Mouse (Mus musculus): ENCODE results near the gene Pdrg1. TPM values are rescaled to one million over a fixed set of nuclear protein-coding genes. Genes with fewer than 3 reads are reported as not detected.

Gene Pdrg1
- polyA plus RNA-seq, 1 experiment from 2014 or later = 110 TPM

DNA sequence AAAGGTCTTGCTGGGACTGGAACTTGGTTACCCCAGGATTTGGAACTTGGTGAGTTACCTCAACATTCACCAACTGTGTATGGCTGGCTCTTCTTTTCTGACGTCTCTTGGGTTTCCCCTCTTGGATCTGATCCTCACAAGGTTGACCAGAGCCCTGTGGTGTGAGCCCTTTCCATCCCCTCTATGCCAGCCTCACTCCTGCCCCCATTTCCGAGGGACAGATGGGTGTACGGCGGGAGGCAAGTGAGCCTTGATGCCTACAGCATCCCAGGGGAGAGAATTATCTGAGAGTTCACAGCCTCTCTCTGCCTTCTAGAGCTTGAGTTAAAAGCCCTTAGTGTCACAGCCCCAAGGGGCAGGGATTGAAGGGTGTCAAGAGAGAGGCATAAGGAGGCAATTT lies 12.3 kb upstream of the Pdrg1 start:
- Histone ChIP-seq H3K9me3 (replicated peaks) (no peaks in the 10 kb centered on the region), H3K27me3 (peaks cover 74% of the 10 kb centered on the region), H3K4me2 (no peak overlapping the region), H3K27ac (no peak overlapping the region), H3K36me3 (no peaks in the 10 kb centered on the region), H3K4me3 (no peak overlapping the region), H3K4me1 (replicated peaks) (peaks cover 7% of the 10 kb centered on the region), H3K9ac (no peak overlapping the region)
- ATAC-seq (replicated peaks; ENCODE audit: insufficient number of reproducible peaks, insufficient read depth, low FRiP score, low read depth) = no peak
- WGBS = 52% methylated on average over 4 of the region's 4 CpGs

DNA sequence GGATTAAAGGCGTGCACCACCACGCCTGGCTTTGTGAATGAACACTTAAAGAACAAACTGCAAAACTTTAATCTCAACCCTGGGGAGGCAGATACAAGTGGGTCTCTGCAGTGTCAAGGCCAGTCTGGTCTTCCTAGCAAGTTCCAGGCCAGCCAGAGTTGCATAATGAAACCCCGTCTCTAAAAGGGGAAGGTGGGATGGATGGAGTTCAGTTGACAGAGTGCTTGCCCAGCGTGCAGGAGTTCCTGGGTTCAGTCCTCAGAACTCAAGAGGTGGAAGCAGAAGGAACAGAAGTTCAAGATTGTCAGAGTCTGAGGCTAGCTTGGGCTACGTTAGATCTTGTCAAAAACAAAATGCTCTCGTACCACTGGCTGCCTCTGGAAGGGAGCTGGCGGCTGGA lies 10.8 kb upstream of the Pdrg1 start:
- H3K4me1 ChIP-seq (replicated peaks) = no peaks in the 10 kb centered on the region
- no peak overlapping the region for H3K27ac ChIP-seq
- no peaks in the 10 kb centered on the region for H3K36me3 ChIP-seq
- H3K4me3 ChIP-seq = no peak overlapping the region
- 77% methylated on average over 7 of the region's 7 CpGs for WGBS
- H3K9ac ChIP-seq = no peak overlapping the region
- no peak for ATAC-seq (replicated peaks; ENCODE audit: insufficient number of reproducible peaks, insufficient read depth, low FRiP score, low read depth)
- H3K4me2 ChIP-seq = no peak overlapping the region
- no peaks in the 10 kb centered on the region for H3K9me3 ChIP-seq (replicated peaks)
- H3K27me3 ChIP-seq = peaks cover 60% of the 10 kb centered on the region

DNA sequence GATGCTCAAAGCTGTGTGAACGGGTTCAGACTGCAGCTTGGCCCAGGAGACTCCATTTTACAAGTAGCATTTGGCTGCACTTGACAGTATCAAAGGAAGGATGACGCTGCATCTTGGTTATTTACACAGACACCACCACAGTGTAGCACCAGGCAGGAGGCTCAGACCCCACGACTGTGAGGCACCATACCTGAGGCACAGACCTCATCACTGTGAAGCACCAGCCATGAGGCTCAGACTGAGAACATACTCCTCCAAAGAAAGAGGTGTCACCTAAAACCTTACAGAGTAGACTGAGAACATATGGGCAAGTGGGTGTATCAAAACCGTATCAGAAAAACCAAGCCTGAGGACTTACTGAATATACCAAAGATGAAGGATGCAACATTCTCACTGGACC lies 7.6 kb upstream of the Pdrg1 start:
- Histone ChIP-seq H3K27me3 (peaks cover 44% of the 10 kb centered on the region), H3K4me1 (replicated peaks) (no peaks in the 10 kb centered on the region), H3K4me2 (no peak overlapping the region), H3K9me3 (replicated peaks) (no peaks in the 10 kb centered on the region), H3K36me3 (no peaks in the 10 kb centered on the region), H3K27ac (no peak overlapping the region), H3K4me3 (no peak overlapping the region), H3K9ac (no peak overlapping the region)
- WGBS = 46% methylated on average over 4 of the region's 4 CpGs
- ATAC-seq (replicated peaks; ENCODE audit: insufficient number of reproducible peaks, insufficient read depth, low FRiP score, low read depth) = no peak

DNA sequence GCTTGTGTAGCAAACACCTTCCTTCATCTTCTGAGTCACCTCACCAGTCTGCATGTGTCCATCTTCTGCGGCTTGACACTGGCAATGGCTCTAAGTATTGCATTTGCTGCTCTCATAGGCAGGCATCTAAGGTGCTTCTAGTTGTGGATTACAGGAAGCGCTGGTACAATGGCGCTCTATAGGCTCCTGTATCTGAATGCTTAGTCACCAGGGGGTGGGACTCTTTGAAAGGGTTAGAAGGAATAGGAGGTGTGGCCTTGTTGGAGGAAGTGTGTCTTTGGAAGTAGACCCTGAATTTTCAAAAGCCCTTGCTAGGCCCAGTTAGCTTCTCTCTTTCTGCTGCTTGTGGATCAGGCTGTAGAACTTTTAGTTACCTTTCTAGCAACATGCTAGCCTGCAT lies 5.9 kb upstream of the Pdrg1 start:
- no peak for ATAC-seq (replicated peaks; ENCODE audit: insufficient number of reproducible peaks, insufficient read depth, low FRiP score, low read depth)
- H3K36me3 ChIP-seq = no peaks in the 10 kb centered on the region
- no peak overlapping the region for H3K27ac ChIP-seq
- no peak overlapping the region for H3K4me3 ChIP-seq
- H3K4me1 ChIP-seq (replicated peaks) = no peaks in the 10 kb centered on the region
- 70% methylated on average over 3 of the region's 3 CpGs for WGBS
- H3K9ac ChIP-seq = no peak overlapping the region
- H3K4me2 ChIP-seq = no peak overlapping the region
- H3K9me3 ChIP-seq (replicated peaks) = no peaks in the 10 kb centered on the region
- peaks cover 40% of the 10 kb centered on the region for H3K27me3 ChIP-seq

DNA sequence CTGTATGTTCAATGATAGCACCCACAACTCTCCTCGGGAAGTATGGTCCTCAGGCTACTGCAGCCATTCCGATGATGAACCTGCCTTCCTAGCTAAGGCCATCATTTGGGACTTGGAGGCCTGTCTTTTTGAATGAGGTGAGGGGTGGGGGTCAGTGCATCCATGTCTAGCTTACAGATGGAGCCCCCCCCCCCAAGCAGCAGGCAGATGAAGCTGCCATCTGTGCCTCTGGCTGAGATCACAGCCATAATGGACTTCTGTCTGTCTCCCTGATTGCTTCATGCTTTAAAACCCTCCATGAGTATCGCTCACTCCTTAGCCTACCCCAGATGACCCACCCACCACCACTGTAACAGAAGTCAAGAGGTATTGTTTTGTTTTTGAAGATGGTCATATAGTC lies 4.1 kb upstream of the Pdrg1 start:
- no peak for ATAC-seq (replicated peaks; ENCODE audit: insufficient number of reproducible peaks, insufficient read depth, low FRiP score, low read depth)
- 73% methylated on average over 3 of the region's 3 CpGs for WGBS
- no peaks in the 10 kb centered on the region for H3K36me3 ChIP-seq
- H3K4me2 ChIP-seq = no peak overlapping the region
- H3K4me3 ChIP-seq = no peak overlapping the region
- no peak overlapping the region for H3K9ac ChIP-seq
- H3K4me1 ChIP-seq (replicated peaks) = peaks cover 5% of the 10 kb centered on the region
- H3K9me3 ChIP-seq (replicated peaks) = no peaks in the 10 kb centered on the region
- no peak overlapping the region for H3K27ac ChIP-seq
- peaks cover 29% of the 10 kb centered on the region for H3K27me3 ChIP-seq

DNA sequence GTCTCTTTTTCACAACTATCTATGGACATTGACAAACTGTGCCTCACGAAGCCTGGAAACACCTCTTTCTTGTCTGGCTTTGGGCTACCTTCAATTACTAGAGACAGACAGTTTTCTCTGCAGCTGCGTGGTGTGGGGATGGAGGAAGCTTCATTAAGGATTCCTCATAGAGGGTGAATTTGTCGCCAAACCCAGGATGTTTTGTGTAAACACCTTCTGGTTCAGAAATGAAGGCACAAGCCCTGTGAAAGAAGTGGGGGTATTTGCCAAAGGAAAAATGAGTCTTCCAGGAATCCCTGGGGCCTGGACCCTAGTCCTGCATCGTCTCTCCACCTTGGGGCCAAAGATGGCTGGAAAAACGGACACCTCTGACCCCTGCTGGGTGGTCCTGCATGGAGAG lies 1.6 kb upstream of the Pdrg1 start:
- Histone ChIP-seq H3K27ac (no peak overlapping the region), H3K27me3 (peaks cover 25% of the 10 kb centered on the region; the same call in 1 of the 2 replicates), H3K4me1 (replicated peaks) (peaks cover 11% of the 10 kb centered on the region), H3K4me3 (no peak overlapping the region), H3K9ac (no peak overlapping the region), H3K9me3 (replicated peaks) (no peaks in the 10 kb centered on the region), H3K4me2 (no peak overlapping the region), H3K36me3 (peaks cover 14% of the 10 kb centered on the region; the same call in 1 of the 2 replicates)
- ATAC-seq (replicated peaks; ENCODE audit: insufficient number of reproducible peaks, insufficient read depth, low FRiP score, low read depth) = no peak
- 40% methylated on average over 5 of the region's 5 CpGs for WGBS

DNA sequence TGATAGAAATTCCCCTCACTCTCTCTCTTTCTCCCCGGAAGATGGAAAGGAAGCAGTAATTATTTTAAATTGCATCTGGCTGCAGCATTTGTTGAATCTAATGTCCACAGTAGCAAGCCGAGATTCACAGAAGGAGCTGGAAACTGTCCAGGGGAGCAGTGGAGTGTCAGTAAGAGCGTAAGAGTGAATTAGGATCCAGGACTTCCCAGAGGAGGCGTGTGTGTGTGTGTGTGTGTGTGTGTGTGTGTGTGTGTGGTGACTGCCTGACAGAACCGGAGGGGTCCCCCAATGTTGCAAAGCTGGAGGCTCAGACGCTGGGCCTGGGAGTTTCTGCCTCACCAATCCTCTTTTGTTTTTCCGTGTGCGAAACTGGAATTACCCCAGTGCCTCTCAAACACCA lies 577 bp upstream of the Pdrg1 start:
- no peak for ATAC-seq (replicated peaks; ENCODE audit: insufficient number of reproducible peaks, insufficient read depth, low FRiP score, low read depth)
- H3K36me3 ChIP-seq = peaks cover 21% of the 10 kb centered on the region; the same call in 1 of the 2 replicates
- no peak overlapping the region for H3K27ac ChIP-seq
- no peak overlapping the region for H3K9ac ChIP-seq
- peaks cover 11% of the 10 kb centered on the region for H3K4me1 ChIP-seq (replicated peaks)
- H3K9me3 ChIP-seq (replicated peaks) = no peaks in the 10 kb centered on the region
- WGBS = 47% methylated on average over 8 of the region's 8 CpGs
- peak overlapping the region; percentile 90; the same call in 1 of the 2 replicates for H3K4me2 ChIP-seq
- peaks cover 25% of the 10 kb centered on the region; the same call in 1 of the 2 replicates for H3K27me3 ChIP-seq
- peak overlapping the region; percentile 98; the same call in 1 of the 2 replicates for H3K4me3 ChIP-seq

DNA sequence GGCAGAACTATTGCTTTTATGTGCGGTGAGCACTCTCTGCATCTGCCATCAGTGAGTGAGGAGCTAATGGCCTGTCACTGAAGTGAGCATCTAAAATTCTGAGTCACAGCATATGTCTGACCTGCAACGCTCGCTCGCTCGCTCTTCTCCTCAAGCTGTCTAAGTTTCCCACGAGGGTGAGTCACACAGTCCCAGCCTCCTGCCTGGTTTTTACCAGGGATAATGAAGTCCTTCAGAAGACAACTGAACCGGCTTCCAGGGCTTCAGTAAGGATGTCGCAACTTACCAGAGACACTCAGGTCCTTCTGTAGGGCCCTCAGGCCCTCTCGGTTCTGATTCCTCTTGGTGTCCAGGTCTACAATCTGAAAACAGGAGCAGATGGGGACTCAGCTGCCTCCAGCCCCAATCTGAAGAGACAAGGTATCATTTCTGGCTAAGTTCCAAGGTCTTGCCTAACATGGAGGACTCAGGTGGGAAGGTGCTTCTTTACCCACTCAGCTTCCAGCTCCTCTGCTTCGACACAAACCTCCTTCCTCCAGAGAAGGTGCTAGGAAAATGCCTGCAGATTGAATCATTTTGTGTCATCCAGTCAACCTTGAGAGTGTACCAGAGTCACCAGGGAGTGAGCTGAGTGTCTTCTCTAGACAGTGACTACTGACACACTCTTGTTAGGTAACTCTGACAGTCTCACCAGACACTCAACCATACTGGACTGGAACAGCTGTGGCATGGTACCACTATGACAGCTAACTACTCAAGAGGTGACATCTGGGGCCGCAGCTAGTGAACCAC lies 1.3 kb downstream of the Pdrg1 start:
- ATAC-seq (replicated peaks; ENCODE audit: insufficient number of reproducible peaks, insufficient read depth, low FRiP score, low read depth) = no peak
- Histone ChIP-seq H3K36me3 (peaks cover 39% of the 10 kb centered on the region; the same call in 1 of the 2 replicates), H3K4me1 (replicated peaks) (peaks cover 11% of the 10 kb centered on the region), H3K9me3 (replicated peaks) (no peaks in the 10 kb centered on the region), H3K4me2 (peak overlapping the region; percentile 90), H3K27ac (no peak overlapping the region), H3K27me3 (peaks cover 18% of the 10 kb centered on the region; the same call in 1 of the 2 replicates), H3K9ac (no peak overlapping the region), H3K4me3 (peak overlapping the region; percentile 98)
- WGBS = 87% methylated on average over 11 of the region's 11 CpGs

DNA sequence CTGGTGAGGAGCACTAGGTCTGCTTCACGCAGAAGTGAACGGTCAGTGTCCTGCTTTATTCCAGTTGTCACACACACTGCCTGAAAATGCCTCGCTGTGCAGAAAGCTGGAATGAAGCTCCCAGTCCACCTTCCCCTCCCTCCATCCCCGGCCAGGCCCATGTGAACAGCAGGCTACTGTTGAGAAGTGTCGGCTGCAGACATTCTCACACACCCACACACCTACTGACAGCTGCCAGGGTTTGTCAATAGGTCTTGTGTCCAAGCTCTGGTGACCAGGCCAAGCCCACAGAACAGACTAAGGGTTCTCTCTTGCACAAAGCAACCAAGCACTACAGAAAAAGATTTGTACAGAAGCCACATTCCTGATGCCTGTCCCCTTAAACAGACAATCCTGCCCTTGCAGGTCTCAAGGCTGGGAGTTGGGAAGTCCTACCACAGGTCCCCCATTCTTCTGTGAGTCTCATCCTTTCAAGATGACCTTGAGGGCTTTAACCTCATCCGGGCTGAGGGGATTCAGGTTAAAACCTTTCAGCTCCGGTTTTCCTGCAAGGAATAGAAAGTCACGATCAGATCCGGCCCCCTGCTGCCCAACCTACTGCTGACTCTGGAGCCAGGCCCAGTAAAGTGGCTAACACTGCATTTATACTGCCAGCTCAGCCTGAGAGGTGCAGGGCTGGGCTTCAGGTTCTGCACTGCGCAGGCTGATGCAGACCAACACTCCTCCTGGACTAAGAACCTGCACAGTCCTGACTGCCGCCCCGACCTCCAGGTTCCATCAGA lies 5.8 kb downstream of the Pdrg1 start:
- no peak overlapping the region for H3K9ac ChIP-seq
- peaks cover 7% of the 10 kb centered on the region for H3K4me1 ChIP-seq (replicated peaks)
- 83% methylated on average over 12 of the region's 12 CpGs for WGBS
- no peak overlapping the region for H3K27ac ChIP-seq
- no peak overlapping the region for H3K4me2 ChIP-seq
- ATAC-seq (replicated peaks; ENCODE audit: insufficient number of reproducible peaks, insufficient read depth, low FRiP score, low read depth) = no peak
- H3K4me3 ChIP-seq = no peak overlapping the region
- H3K27me3 ChIP-seq = no peaks in the 10 kb centered on the region
- peaks cover 56% of the 10 kb centered on the region; the same call in 1 of the 2 replicates for H3K36me3 ChIP-seq
- no peaks in the 10 kb centered on the region for H3K9me3 ChIP-seq (replicated peaks)

DNA sequence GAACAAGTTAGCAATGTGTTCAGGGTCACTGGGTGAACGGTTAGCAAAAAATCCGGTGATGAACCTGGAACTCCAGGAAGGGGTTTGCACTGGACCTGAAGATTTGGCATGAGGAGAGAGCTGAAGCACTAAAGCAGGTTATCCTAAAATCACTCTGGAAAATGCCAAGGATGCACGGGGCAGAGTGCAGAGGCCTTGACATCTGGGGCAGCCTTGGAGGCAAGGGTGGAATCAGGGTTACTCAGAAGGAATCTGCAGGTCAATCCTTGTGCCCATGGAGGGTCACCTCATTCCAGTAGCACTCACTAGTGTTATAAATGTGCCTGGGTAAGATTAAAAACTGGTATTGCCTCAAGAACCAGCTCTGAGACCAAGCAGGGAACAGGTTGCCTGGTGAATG lies 9.2 kb downstream of the Pdrg1 start:
- Histone ChIP-seq H3K36me3 (peaks cover 36% of the 10 kb centered on the region; the same call in 1 of the 2 replicates), H3K9ac (no peak overlapping the region), H3K4me1 (replicated peaks) (no peaks in the 10 kb centered on the region), H3K27ac (no peak overlapping the region), H3K27me3 (peaks cover 2% of the 10 kb centered on the region; the same call in 1 of the 2 replicates), H3K4me2 (no peak overlapping the region), H3K9me3 (replicated peaks) (no peaks in the 10 kb centered on the region), H3K4me3 (no peak overlapping the region)
- no peak for ATAC-seq (replicated peaks; ENCODE audit: insufficient number of reproducible peaks, insufficient read depth, low FRiP score, low read depth)
- WGBS = 82% methylated on average over 3 of the region's 3 CpGs

DNA sequence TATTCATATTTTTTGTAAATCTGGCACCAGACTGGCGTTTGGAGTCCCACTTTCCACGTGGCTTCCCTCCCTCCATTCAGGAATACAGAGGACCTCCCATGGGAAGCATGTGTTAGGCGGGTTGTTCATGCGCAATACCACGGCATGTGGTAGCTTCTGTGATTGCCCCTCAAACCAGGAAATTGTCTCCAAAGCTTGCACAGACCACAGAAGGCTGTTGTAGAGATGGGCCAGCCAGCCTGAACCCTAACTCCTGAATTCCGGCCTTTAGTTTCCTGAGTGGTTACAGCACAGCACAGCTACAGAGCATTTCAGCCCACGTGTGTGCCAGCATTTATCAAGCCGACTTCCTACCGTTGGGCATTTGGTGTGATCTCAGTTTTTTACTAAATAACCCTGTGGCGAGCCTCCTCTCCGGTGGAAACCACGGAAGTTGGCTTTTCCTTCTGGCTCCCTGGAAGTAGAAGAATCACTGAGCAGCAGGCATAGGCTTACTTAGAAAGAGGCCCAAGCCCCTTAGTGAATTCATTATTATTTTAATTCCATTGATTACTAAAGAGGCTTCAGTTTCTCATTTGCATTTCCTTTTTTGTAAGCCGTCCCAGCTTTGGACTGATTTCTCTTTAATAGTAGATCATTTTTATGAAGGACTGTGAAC lies 11.4 kb downstream of the Pdrg1 start:
- H3K36me3 ChIP-seq = peaks cover 16% of the 10 kb centered on the region; the same call in 1 of the 2 replicates
- no peaks in the 10 kb centered on the region for H3K4me1 ChIP-seq (replicated peaks)
- peaks cover 2% of the 10 kb centered on the region; the same call in 1 of the 2 replicates for H3K27me3 ChIP-seq
- no peak overlapping the region for H3K4me3 ChIP-seq
- H3K9ac ChIP-seq = no peak overlapping the region
- H3K9me3 ChIP-seq (replicated peaks) = no peaks in the 10 kb centered on the region
- no peak overlapping the region for H3K4me2 ChIP-seq
- H3K27ac ChIP-seq = no peak overlapping the region
- no peak for ATAC-seq (replicated peaks; ENCODE audit: insufficient number of reproducible peaks, insufficient read depth, low FRiP score, low read depth)
- WGBS = 56% methylated on average over 13 of the region's 13 CpGs
